Mouse (Mus musculus) stomach, embryonic 15.5 days (tissue): ENCODE measurements around the gene Fkbp5. TPM values are rescaled to one million over a fixed set of nuclear protein-coding genes. Genes with fewer than 3 reads are reported as not detected.
"Not testable (repeated sequence)": the region's sequence is repeated elsewhere in the genome, so short reads cannot be mapped to it uniquely, and the experiment has no call there.

Experiments
- ATAC-seq: fragments of 200-750 bp; cut with Nextera tagmentation; 2 replicates; pipeline ENCODE4 v1.8.0; 2017; ENCODE audit warnings: low read depth, moderate number of reproducible peaks, moderate TSS enrichment; ENCODE audit not compliant: insufficient read depth, low FRiP score
- H3K27ac ChIP-seq: fragments of 300-500 bp; sonication (generic); 2 replicates; pipeline ENCODE4 v1.5.1; 2015; ENCODE audit warnings: mild to moderate bottlenecking, inconsistent platforms
- H3K27me3 ChIP-seq: fragments of 300-500 bp; sonication (generic); replicated peaks from 2 replicates; pipeline ENCODE4 v1.6.1; 2015; ENCODE audit warnings: inconsistent platforms
- H3K36me3 ChIP-seq: fragments of 300-500 bp; sonication (generic); 2 replicates; pipeline ENCODE4 v1.6.1; 2015; ENCODE audit warnings: inconsistent platforms
- H3K4me1 ChIP-seq: fragments of 300-500 bp; sonication (generic); 2 replicates; pipeline ENCODE4 v1.6.1; 2015; ENCODE audit warnings: inconsistent platforms
- H3K4me2 ChIP-seq: fragments of 300-500 bp; sonication (generic); 2 replicates; pipeline ENCODE4 v1.6.1; 2015; ENCODE audit warnings: mild to moderate bottlenecking, inconsistent platforms
- H3K4me3 ChIP-seq: fragments of 300-500 bp; sonication (generic); replicated peaks from 2 replicates; pipeline ENCODE4 v1.5.1; 2015; ENCODE audit warnings: inconsistent platforms
- H3K9ac ChIP-seq: fragments of 300-500 bp; sonication (generic); 2 replicates; pipeline ENCODE4 v1.6.1; 2015; ENCODE audit warnings: inconsistent platforms
- H3K9me3 ChIP-seq: fragments of 300-500 bp; sonication (generic); 2 replicates; pipeline ENCODE4 v1.6.1; 2016; ENCODE audit warnings: inconsistent platforms
- WGBS: fragments of 180-500 bp; shearing (Covaris S2); methylation state at CpG from one replicate; pipeline ENCODE4 v1.1.7; 2015; 5-methylcytosine and 5-hydroxymethylcytosine counted together
- polyA plus RNA-seq: library from polyadenylated mRNA; unstranded; fragments of >200 nt; fragmentation: Nextera tagmentation; extraction: Ambion mirVana; gene quantifications from 2 replicates; pipeline ENCODE4 v1.2.1, GENCODE M21; 2015

Fkbp5 gene
- polyA plus RNA-seq, 1 experiment from 2014 or later: 24.1 TPM

DNA sequence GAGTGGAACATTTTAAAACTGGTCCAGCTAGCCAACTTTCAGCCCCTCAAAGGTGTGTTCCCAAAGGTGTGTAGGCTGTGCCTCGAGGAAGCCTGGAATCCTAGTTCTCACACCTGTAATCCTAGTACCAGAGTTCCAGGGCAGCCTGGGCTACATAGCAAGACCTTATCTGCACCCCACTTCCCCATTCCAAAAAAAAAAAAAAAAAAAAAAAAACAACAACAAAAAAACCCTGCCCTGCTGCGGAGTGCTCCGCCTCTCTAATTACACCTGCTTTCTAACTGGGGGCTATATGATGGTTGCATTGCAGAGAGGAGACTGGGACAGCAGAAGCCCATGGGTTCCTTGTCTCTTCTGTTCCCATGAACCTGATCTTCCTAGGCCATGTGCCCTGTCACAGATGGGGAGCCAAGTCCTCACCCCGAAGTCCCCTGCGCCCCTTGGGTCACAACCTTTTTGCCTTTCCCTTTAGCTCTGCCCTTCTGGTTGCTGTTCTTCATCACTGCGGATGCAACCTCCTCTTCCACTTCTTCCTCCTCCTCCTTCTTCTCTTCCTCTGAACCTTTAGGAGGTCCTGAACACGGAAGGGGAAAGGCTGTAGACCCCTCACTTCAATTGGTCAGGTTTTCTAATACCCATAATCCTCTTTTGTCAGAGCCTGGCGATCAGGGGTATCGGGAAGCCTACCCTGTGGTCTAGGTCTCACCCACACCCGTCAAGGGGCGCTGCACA, 155.2 kb downstream of the Fkbp5 start:
- H3K4me1 ChIP-seq: peaks cover 23% of the 10 kb centered on the region
- 39% methylated on average over 11 of the region's 11 CpGs for WGBS
- H3K9ac ChIP-seq: no peak overlapping the region

DNA sequence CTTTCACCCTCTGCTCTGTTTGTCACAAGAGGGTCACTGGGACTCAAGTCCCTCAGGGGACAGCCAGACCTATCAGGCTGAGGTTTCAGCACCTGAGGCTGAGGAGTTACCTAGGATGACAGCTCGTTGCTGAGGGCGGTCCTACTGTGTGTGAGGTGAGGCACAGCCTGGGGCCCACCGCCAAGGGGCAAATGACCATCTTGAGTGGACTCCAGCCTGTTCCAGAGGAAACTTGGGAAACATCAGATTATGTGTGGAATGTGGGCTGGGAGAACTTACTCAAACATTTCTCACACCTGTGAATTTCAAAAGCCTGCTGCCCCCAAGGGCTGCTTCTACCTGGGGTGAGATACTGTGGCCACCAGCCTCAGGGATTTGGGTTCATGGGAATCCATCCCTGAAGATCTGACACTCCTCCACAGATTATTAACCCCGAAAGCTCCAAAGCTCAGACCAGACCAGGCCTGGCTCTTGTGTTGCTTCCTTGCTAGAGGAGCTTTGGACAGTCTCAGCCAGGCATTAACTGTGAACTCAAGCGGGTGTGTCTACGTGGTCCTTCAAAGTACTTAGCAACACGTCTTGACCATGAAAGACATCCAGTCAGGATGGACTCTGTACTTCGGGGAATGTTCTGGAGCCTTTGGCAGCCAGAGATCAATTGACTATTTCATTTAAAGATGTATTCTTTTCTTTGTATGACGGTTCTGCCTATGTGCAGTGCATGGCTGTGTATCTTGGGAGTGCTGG, 156.6 kb downstream of the Fkbp5 start:
- Histone ChIP-seq H3K4me1 (peaks cover 23% of the 10 kb centered on the region), H3K4me3 (no peak overlapping the region), H3K4me2 (no peak overlapping the region), H3K9ac (no peak overlapping the region), H3K27ac (no peak overlapping the region), H3K9me3 (no peaks in the 10 kb centered on the region), H3K36me3 (no peaks in the 10 kb centered on the region), H3K27me3 (peaks cover 33% of the 10 kb centered on the region)
- ATAC-seq: no peak
- 73% methylated on average over 9 of the region's 9 CpGs for WGBS

More for the DNA sequence above, 155.2 kb downstream of the Fkbp5 start:
- Histone ChIP-seq H3K9me3 (no peaks in the 10 kb centered on the region), H3K27me3 (peaks cover 33% of the 10 kb centered on the region), H3K4me2 (peak overlapping the region; percentile 55), H3K27ac (no peak overlapping the region), H3K4me3 (peak overlapping the region; percentile 27), H3K36me3 (no peaks in the 10 kb centered on the region)
- ATAC-seq: no peak

DNA sequence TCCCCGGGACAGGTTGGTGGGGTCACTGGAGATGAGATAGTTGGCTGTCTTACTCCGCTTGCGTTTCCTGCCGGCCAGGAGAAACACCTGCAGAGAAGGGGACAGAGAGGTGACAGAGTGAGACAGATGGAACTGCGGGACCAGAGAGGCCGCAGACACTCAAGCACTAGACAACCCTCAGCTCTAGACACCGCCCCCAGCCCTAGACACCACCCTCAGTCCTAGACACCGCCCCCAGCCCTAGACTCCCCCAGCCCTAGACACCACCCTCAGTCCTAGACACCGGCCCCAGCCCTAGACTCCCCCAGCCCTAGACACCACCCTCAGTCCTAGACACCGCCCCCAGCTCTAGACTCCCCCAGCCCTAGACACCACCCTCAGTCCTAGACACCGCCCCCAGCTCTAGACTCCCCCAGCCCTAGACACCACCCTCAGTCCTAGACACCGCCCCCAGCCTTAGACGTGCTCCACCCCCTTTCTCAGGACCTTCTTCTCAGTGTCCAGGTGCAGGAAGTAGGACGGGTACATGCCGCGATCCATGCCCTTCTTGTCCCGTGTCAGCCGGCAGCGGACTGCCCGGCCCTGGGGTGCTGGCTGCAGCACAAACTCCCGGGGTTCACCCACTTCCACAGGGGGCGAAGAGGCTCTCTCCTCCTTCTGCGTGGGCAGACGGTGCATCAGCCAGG, 158.6 kb downstream of the Fkbp5 start:
- peaks cover 14% of the 10 kb centered on the region for H3K4me1 ChIP-seq
- not testable (repeated sequence) for H3K9me3 ChIP-seq, H3K36me3 ChIP-seq, H3K27ac ChIP-seq, H3K9ac ChIP-seq, H3K4me3 ChIP-seq, H3K4me2 ChIP-seq, ATAC-seq
- H3K27me3 ChIP-seq: peaks cover 16% of the 10 kb centered on the region; the same call in 1 of the 2 replicates
- 21% methylated on average over 23 of the region's 24 CpGs for WGBS

DNA sequence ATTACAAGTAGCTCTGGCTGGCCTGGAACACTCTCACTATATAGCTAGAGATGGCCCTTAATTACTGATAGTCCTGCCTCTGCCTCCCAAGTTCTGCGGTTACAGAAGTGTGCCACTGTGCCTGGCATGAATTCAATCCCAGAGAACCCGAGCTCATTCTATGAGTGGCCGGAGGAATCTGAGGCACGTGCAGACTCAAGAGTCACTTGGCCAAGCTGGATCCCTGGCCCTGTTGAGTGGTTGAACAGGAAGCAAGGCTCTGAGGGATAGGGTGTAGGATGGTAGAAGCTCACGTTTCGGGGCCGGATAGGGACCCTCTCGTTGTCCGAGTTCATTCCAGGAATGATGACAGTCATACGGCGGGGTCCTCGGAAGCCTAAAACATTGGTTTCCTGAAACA, 161.5 kb downstream of the Fkbp5 start:
- H3K4me2 ChIP-seq: no peak overlapping the region
- H3K4me1 ChIP-seq: peaks cover 14% of the 10 kb centered on the region
- 87% methylated on average over 12 of the region's 12 CpGs for WGBS
- H3K27ac ChIP-seq: no peak overlapping the region
- H3K36me3 ChIP-seq: no peaks in the 10 kb centered on the region
- 0 out of 2 replicates have a peak, but pooled peaks cover 12% of the 10 kb centered on the region for H3K27me3 ChIP-seq
- no peaks in the 10 kb centered on the region for H3K9me3 ChIP-seq
- ATAC-seq: no peak
- no peak overlapping the region for H3K4me3 ChIP-seq
- H3K9ac ChIP-seq: no peak overlapping the region

DNA sequence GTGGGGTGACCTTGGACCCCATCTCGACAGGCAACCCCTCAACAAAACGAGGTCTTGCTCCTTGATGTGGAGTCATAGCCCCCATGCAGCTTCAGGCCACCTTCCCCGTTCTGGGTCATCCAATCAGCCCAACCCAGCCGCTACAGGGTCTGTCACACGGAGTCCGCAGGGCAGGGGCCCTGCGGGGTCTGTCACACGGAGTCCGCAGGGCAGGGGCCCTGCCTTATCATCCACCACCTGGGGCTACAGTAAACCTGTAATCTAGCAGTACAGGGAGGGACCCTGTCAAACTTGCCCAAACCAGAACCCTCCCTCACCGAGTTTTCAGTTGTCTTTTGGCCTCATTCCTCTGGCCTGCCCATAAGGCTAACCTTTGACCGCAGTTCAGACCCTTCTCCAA, 165.3 kb downstream of the Fkbp5 start:
- ATAC-seq: no peak
- Histone ChIP-seq H3K27ac (peak overlapping the region; percentile 100; the same call in 1 of the 2 replicates), H3K9me3 (no peaks in the 10 kb centered on the region), H3K4me3 (peak overlapping the region; percentile 89), H3K36me3 (no peaks in the 10 kb centered on the region), H3K4me2 (peak overlapping the region; percentile 87), H3K9ac (no peak overlapping the region), H3K4me1 (peaks cover 33% of the 10 kb centered on the region), H3K27me3 (no peaks in the 10 kb centered on the region)
- 24% methylated on average over 11 of the region's 11 CpGs for WGBS

DNA sequence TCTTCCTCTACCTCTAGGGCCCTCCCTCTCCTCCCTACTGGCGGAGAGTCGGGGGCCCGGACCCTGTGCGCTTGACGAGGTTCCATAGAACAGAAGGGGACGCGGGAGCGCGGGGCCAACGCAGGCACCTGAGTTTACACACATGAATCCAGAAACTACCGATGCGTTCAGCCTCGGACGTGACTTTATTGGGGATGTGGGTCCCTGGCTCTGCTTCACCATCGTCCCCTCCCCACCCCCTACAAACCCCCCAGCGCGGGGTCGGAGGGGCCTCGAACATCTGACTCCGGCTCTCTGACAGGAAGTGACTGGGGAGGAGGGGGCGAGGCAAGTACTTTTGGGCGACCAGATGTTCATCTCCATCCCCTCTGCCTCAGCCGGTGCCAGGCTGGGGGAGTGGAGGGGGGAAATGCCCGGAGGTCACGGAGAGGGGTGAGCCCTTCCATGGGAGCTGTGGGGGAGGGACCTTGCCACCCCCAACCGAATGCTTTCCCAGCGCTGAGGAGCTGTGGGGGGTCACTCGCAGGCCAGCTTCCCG, 165.9 kb downstream of the Fkbp5 start:
- H3K27ac ChIP-seq: peak overlapping the region; percentile 100
- H3K9me3 ChIP-seq: no peaks in the 10 kb centered on the region
- no peak for ATAC-seq
- peak overlapping the region; percentile 73 for H3K9ac ChIP-seq
- H3K4me1 ChIP-seq: peaks cover 39% of the 10 kb centered on the region
- under 1% methylated on average over 29 of the region's 29 CpGs for WGBS
- no peaks in the 10 kb centered on the region for H3K27me3 ChIP-seq
- peak overlapping the region; percentile 89 for H3K4me3 ChIP-seq
- H3K36me3 ChIP-seq: no peaks in the 10 kb centered on the region
- H3K4me2 ChIP-seq: peak overlapping the region; percentile 87

DNA sequence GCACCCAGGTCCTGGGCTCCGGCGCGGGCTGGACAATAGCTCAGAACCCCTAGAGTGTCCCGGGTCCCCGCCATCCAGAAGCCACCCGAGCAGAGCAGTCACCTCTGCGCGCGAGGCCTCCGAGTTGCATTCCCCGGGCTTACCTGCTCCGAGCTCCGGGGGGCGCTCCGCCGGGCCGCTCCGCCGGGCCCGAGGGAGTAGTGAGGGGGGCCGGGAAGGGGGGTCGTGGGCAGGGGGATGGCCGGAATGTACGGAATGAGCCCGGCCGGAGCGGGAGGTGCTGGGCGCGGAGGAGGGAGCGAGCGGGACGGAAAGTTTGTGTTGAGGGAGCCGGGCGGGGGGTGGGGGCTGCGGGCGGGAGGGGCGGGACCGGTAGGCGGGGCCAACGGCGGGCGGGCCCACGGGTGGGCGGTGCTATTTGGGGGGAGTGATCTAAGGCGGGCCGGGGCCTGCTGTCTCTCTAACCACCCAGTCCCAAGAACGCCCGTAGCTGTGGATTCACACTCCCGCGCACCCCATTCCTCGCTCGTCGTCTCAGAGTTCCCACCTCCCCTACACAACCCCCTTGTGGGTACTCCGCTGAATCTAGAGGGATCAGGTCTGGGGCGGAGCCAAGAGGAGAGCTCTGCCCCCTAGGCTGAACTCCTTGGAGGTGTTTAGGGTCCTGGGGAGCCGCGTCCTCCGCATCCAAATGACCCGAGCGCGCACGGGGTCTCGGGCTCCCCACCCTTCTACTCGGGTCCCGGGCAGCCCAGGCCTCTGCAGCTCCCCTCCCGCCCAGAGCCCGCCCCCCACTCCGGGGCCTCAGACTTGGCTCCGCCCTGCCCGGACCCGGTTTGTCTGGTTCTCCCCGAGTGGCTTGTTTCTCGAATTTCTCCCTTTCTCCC, 166.6 kb downstream of the Fkbp5 start, which contains the start of gene Tead3:
Gene Tead3 (minus strand): TSS at position 352 of the 887 bp plus-strand sequence.
- Histone ChIP-seq H3K4me1 (peaks cover 46% of the 10 kb centered on the region), H3K27ac (peak within 1 kb of the TSS; percentile 100), H3K9ac (peak within 1 kb of the TSS; percentile 98), H3K4me3 (peak within 1 kb of the TSS; percentile 89), H3K27me3 (no peaks in the 10 kb centered on the region), H3K36me3 (no peaks in the 10 kb centered on the region), H3K4me2 (peak within 1 kb of the TSS; percentile 87), H3K9me3 (no peaks in the 10 kb centered on the region)
- ATAC-seq: peak; percentile 85
- under 1% methylated on average over 68 of the region's 73 CpGs for WGBS

DNA sequence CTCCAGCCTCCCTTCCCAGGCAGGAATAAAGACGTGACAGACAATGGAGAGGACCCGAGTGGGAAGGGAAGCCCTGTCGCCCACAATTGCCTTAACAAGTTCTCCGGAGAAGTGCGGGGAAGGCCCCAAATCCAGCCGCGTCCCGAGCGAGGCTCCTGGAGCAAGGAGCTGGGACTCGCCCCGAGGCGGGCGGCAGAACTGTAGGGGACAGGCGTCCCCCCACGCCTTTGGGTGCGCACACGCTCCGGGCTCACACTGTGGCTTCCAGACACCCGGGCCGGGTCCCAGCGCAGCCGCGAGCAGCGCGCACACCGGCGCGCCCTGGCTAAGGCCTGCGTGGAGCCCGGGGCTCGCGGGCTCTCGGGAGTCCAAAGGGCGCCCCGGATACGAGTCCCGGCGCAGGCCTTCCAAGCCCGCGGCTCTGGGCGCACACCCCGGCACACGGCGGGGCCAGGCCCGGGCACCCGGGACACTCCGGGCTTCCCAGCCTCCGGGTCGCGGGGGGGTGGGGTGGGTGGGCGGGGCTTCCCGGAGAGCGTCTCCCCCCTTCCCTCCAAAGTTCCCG, 167.3 kb downstream of the Fkbp5 start:
- peaks cover 53% of the 10 kb centered on the region for H3K4me1 ChIP-seq
- peak overlapping the region; percentile 89 for H3K4me3 ChIP-seq
- peak overlapping the region; percentile 100 for H3K27ac ChIP-seq
- peak overlapping the region; percentile 87 for H3K4me2 ChIP-seq
- no peaks in the 10 kb centered on the region for H3K9me3 ChIP-seq
- H3K36me3 ChIP-seq: no peaks in the 10 kb centered on the region
- under 1% methylated on average over 41 of the region's 54 CpGs for WGBS
- H3K27me3 ChIP-seq: no peaks in the 10 kb centered on the region
- peak overlapping the region; percentile 98 for H3K9ac ChIP-seq
- peak; percentile 32 for ATAC-seq

DNA sequence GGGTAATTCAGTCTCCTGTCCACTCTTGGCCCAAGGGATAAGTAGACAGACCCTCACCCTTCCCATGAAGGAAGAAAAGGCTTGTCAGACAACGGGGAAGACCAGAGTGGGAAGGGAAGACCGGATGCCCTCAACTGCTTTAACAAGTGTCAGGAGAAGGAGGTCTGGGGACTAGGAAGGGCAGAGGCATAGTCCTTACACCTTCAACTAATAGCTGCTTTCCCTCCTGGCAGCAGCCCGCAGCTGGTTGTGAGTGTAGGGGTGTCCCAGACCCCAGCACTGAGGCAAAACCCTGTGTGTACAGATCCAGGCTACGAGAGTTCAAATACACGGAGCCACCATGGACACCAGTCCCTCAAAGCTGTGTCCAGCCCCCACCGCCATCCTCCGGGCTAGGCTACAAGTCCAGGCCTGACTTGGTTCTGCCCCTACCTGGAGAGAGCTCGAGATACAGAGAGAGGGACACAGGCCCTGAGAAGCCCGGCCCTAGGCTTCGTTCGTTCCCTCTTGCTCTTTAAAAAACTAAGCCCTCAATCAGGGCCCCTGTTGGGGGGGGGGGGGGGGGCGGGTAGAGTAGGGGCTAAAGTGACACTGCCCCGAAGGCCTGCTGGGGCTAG, 168.0 kb downstream of the Fkbp5 start:
- H3K27me3 ChIP-seq: no peaks in the 10 kb centered on the region
- peaks cover 59% of the 10 kb centered on the region for H3K4me1 ChIP-seq
- peak overlapping the region; percentile 98 for H3K9ac ChIP-seq
- H3K36me3 ChIP-seq: no peaks in the 10 kb centered on the region
- ATAC-seq: no peak
- 10% methylated on average over 13 of the region's 13 CpGs for WGBS
- peak overlapping the region; percentile 87 for H3K4me2 ChIP-seq
- H3K4me3 ChIP-seq: peak overlapping the region; percentile 89
- H3K9me3 ChIP-seq: no peaks in the 10 kb centered on the region
- H3K27ac ChIP-seq: peak overlapping the region; percentile 100
